Mouse (Mus musculus): Measurements from ENCODE around the gene Rnls. TPM values are rescaled to one million over a fixed set of nuclear protein-coding genes. Genes with fewer than 3 reads are reported as not detected.

Rnls gene
- total RNA-seq (2023): 1 to 10 TPM in 1 of 2 experiments, under 1 TPM in 1; 0.99 to 1.1 TPM

GRCm38 (mm10) chr19:33391651-33392382 is at the start of gene Rnls:
Rnls (minus strand) TSS chr19:33392295.

Other genes starting within 250 kb of the Rnls start
- gene Lipo4, start 125.5 kb upstream of the Rnls start, total RNA-seq (2023): under 1 TPM in 1 of 2 experiments, not detected in 1; 0.29 TPM
- gene Gm8978, start 233.0 kb upstream of the Rnls start, total RNA-seq (2023): not detected

All from T-cell, adult 66 days (primary cell).